Mouse (Mus musculus) layer of hippocampus, adult 11-12 months (tissue): ENCODE data around the gene Zfp42.
"Not testable (repeated sequence)": the region's sequence is repeated elsewhere in the genome, so short reads cannot be mapped to it uniquely, and the experiment has no call there.

Experiments
- DNase-seq: peaks from one replicate; pipeline ENCODE4 v3.0.0; 2022; ENCODE audit warnings: low spot score

Zfp42 gene

GRCm38 (mm10) chr8:43306896-43307295 is at the start of gene Zfp42:
TSS of gene Zfp42 (minus strand) at chr8:43306980.
- DNase-seq: no peak

DNA sequence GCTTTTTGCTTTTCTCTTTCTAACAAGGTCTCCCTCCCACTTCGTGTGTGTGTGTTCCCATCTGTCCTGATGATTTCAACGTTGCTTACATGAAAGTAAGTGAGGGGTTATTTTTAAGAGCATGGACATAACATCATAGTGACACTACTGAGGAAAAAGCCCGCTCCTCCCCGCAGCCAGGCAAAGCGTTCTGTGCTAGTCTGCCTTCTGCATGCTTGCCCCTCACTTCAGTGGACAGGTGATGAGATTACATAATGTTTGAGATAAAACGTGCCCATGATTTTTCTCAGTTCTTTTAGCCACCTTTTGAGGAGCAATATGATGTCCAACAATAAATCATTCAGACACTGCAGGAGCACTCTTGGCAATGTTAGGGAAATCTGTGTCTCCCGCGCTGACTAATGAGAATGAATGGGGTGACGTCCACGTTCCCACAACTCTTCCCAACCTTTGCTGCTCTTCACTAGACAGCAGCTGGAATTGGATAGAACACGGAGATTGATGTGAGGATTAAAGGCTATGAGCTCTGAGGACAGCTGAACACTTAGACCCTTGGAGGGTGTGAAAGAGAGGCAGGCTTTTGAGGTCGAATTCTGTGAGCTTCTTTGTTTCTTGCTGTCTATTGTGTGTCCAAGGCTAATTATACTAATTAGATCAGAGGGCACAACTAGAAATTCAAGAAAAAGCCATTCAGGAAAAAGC is 49.4 kb upstream of the Zfp42 start:
- no peak for DNase-seq

DNA sequence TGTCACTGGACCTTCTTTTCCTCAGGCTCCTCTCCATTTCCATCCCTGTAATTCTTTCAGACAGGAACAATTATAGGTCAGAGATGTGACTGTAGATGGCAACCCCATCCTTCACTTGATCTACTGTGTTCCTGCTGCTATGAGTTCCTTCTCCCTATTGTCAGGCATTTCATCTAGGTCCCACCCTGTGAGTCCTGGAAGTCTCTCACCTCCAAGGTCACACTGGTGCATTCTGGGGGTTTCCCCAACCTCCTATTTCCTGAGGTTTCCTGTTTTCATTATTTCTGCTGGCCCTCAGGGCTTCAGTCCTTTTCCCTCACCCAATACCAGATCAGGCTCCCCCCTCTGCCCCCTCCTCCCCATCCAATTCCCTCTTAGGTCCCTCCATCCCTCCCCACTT is 45.5 kb upstream of the Zfp42 start:
- DNase-seq: not testable (repeated sequence)

DNA sequence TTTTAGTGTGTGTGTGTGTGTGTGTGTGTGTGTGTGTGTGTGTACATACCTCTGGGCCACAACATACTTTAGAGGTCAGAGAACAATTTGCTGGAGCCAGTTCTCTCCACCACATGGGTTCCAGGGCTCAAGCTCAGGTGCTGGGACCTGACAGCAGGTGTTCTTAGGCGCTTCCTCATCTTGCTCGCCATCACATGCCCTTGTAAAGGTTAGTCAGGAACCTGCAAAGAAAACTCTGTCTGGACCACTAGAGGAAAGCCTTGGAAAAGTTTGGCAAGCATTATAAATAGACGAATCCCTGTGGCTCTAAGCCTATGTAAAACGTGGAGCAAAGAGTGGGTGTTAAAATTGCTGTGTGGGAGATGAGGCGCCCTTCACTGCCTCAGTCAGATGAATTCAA is 31.8 kb upstream of the Zfp42 start:
- DNase-seq: no peak

DNA sequence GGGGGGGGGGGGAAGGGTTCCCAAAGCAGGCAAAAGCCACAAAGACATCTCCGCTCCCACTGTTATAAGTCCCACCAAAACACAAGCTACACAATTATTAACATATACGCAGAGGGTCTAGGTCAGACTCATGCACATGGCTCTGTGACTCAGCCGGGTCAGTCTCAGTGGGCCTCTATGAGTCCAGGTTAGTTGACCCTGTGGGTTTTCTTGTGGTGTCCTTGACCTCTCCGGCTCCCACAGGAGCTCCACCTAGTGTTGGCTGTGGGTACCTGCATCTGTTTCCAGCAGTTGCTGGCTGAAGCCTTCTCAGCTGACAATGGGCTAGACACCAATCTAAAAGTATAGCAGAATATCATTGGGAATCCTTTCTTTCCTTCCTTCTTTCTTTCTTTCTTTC is 26.7 kb upstream of the Zfp42 start:
- no peak for DNase-seq

DNA sequence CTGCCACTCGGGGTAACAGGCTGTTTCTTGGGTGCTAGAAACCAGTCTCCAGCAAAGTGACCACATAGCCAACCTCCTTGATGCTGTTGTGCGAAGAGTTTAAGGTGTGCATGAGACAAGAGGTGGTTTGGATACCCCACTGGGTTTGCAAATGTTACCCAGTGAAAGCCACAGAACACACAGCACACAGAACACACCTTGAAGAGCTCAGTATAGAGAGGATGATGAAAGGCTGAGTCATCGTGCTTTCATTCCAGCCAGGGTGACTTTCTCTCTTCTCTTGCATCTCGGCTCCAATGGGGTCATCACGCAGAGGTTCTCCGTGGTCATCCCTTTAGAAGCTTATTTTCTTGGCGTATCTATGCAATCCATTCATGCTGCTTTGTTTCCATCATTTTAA is 24.9 kb upstream of the Zfp42 start:
- DNase-seq: no peak

DNA sequence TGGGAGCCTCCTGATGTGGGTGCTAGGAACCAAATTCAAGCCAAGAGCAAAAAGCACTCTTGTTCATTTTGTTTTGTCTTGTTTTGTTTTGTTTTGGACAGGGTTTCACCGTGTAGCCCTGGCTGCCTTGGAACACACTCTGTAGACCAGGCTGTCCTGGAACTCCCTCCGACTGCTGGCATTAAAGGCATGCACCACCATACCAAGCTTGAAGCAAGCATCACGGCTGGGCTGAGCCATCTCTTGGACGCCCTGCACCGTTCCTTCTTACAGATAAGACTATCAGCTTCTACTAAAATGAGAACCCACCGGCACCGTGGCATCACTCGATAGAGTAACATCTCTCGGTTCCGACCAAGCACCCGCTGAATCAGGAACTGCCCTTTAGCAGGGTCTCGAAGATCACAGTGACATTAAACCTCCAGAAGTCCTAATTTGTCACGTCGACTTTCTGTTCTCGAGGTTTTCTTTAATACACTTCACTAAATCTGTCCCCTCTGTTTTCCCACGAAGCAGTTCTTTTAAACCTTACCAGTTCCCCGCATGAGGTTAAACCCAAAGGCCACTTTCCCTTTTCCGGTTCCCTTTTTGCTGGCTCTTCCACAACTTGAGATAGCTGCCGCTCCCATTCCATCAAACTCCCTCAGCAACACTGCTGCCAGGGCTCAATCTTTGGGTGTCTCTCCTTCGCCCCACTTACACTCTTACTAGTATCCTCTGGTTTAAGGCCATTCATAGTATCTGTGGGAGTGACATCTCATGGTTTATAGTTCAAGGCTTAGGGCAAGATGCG is 23.3 kb upstream of the Zfp42 start:
- no peak for DNase-seq

DNA sequence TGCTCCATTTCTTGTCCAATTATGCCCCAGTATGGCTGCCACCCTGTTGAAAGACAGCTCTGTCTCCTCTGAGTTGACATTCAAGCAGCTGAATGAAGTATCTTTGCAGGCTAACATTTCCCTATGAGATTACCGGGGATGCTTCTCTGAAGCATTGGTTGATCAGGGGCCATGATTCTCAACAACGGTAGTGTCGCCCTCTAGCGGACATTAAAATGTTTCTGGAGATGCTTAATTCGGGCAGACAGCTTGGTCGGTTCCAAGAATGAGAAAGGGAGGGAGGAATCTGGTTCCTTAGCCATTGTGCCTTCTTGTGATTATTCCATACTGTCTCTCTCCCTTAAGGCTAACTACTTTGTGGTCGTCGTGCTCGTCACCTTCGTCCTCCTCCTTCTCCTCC is 21.9 kb upstream of the Zfp42 start:
- DNase-seq: no peak

GRCm38 (mm10) chr8:43320771-43321170 is 14.0 kb upstream of the Zfp42 start:
- no peak for DNase-seq

DNA sequence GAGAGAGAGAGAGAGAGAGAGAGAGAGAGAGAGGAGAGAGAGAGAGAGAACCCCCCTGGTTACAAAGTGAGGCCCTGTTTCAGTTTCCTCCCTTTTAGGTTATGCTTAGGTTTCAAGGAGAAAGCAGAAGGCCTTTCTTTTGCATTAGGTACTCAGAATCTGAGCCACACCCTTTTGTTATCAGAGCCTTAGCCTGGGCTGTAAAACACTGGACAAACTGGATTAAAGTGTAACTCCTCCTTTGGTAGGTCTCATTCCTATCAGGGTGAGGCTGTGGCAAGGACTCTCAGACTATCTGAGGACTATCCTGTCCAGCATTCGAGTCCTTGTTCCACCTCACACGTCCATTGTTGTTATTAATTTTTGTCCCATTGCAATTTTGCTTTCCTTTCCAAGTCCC is 1.4 kb upstream of the Zfp42 start:
- no peak for DNase-seq

DNA sequence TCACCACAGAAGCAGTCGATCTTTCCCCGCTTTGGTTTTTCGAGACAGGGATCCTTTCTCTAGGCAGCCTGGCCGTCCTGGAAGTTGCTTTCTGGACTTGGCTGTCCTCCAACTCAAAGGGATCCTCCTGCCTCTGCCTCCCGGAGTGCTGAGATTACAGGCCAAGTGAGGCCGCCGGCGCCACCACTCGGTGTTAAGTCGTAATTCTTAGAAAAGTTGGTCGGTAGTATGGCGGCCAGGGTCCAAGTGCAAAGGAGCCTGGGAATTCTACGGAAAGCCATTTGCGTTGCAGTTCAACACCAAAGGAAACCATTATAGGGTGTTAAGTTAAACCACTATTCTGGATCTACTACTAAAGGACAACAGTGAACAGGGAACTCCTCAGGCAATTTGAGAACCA is 1.1 kb downstream of the Zfp42 start:
- no peak for DNase-seq

DNA sequence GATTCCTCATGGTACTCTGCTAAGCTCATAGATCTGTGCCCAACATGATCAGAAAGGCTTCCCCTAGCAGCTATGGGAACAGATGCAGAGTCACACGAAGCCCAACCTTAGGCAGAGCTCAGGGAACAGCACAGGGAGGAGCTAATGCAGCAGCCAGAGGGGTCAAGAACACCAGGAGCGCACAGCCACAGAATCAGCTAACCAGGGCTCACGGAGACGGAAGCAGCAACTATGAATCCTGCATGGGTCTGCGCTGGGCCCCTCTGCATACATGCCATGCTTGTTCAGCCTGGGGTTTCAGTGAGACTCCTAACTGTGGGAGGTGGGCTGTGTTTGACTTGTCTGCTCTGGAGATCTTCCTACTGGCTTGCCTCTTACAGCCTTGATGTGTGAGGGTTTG is 7.0 kb downstream of the Zfp42 start:
- no peak for DNase-seq

- DNase-seq: no peak
These were observed 11.0 kb downstream of the Zfp42 start for GRCm38 (mm10) chr8:43295826-43296225.

- no peak for DNase-seq
These were observed 12.6 kb downstream of the Zfp42 start for GRCm38 (mm10) chr8:43294191-43294590.

DNA sequence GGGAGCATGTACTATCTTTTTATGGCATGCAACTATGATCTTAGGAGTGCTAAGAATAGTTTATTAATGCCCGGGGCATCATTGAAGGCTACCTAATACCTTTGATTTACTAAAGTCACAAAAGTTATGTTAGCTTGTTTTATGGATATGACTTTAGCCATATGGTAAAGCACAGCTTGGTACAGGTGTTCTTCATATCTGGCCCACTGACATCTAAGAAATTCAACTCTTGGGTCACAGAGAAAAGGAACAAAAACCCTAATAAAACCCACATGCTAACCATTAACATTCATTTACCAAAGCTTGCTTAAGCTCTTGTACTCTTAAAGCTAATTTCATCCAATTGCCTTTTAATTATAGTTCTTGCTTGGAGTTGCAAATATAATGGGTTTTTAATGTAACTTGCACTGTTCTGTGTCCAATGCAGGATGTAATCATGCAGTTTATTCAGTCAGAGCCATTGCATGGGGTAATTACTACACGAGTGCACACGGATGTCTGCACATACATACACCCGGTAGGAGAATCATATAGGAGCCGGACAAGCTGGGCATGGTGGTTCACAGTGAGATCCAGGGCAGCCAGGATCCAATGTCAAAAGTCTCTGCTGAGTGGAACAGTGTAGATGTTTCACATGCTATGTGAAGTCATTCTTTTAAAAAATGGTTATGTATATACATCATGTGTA is 16.2 kb downstream of the Zfp42 start:
- DNase-seq: no peak

DNA sequence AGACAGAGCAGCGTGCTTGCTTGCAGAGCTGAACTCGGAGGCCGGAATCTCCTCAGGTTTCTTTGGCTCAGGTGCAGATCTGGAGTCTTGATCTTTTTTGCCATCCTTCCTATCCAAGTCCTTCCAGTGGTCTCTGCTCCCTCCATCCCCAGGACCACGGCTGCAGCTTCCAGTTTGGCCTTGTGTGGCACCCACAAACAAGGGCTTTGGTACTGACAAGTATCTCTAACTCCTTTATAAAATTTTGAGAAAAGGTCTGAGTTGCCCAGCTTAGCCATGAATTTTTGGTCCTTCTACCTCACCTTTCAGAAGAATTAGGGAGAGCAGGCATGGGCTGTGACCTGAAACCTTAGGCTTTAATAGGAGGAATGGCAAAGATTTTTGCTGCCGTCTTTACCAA is 17.0 kb downstream of the Zfp42 start:
- no peak for DNase-seq

DNA sequence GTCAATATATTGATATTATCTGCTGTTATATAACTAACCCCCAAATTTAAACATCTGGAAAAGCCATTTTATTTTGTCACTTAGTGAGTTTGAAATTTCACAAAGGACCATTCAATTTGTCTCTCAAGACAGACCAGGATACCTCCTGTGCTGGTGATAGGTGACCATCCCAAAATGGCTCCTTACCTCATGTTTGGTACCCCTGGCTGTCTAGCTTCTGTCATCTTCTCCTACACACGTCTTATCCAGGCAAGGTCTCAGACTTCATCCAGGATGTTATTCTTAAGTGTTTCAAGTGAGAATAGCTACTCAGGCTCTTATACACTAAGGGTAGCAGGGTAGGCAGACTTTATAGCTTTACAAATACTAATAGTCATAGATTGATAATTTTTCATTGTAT is 17.9 kb downstream of the Zfp42 start:
- no peak for DNase-seq

- DNase-seq: no peak
These were observed 19.3 kb downstream of the Zfp42 start for GRCm38 (mm10) chr8:43287456-43287855.

- DNase-seq: no peak
These were observed 23.5 kb downstream of the Zfp42 start for GRCm38 (mm10) chr8:43283231-43283630.

DNA sequence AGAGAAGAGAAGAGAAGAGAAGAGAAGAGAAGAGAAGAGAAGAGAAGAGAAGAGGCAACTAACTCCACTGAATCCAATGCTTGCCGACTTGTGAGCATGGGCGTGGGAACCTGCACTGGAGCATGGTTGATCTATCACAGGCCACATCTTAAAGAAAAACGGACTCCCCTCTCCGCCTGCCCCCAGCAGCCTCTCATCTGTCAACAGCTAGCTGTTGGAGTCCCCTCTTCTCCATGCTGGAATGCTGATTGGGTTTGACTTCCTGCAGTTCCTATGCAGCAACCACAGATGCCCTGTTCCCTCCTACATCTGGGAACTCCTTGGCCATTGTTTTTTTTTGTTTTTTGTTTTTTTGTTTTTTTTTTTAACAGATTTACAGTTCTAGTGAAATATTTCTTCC is 28.4 kb downstream of the Zfp42 start:
- DNase-seq: no peak

DNA sequence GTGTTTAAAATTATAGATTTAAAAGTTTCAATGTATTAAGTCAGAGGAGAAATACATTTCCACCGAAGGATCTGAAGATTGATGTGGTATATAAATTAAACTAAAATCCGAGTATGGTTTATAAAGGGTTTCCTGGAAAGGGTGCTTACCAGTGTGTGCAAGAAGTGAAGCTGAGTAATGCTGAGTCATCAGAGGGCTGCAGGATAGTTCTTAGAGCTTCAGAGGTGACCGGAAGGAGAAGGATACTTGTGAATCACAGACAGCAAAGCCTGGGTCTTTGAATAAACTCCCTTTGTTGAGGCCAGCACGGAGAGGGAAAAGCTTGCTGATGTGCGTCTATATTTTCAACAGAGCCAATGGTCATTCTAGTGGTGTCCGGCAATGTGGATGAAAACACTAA is 45.8 kb downstream of the Zfp42 start:
- DNase-seq: no peak

GRCm38 (mm10) chr8:43257886-43258285 is 48.9 kb downstream of the Zfp42 start:
- DNase-seq: no peak

GRCm38 (mm10) chr8:43255695-43256094 is 51.1 kb downstream of the Zfp42 start:
- no peak for DNase-seq
